25 mouse cellular contexts compared by ENCODE assay signal in genomic region chr8:54570618-54571609, GRCm38 (mm10). TPM values are rescaled to one million over a fixed set of nuclear protein-coding genes. Genes with fewer than 3 reads are reported as not detected.
DNase-seq lines count a peak whose midpoint lies in the region; ATAC-seq and TF ChIP-seq lines count a peak whose summit lies in the region.
"Had no signal": no experiment of that assay in that cellular context is flagged by ENCODE, and none has a peak within 500 bp of the region (broad histone marks: within the 10 kb centered on the region; RNA-seq: fewer than 3 reads in every experiment).

No protein-coding gene starts in this region.

- peak; percentile 46 for DNase-seq in gastrocnemius, adult 18-20 months (ENCODE audit: low spot score)
- DNase-seq in gastrocnemius, postnatal 14 days, result no peak
- DNase-seq in lung, postnatal 0 days (ENCODE audit: low spot score), result peak; percentile 34
- DNase-seq in lung, postnatal 10 days, result no peak
- DNase-seq in thymus, adult 2 months, result no peak
- DNase-seq in cerebellum, postnatal 4 days (ENCODE audit: low spot score in 2 of 2), result no peak
- DNase-seq: cerebellum, adult 11 months; kidney, adult 9 months; kidney, postnatal 4 days; liver; lung, postnatal 36 days; right cerebral cortex, adult 18-20 months had no signal

- 41% methylated on average over 15 of the region's 15 CpGs for WGBS in lung, postnatal 0 days
- 56% methylated on average over 15 of the region's 15 CpGs for WGBS in heart, embryonic 16.5 days
- WGBS in thymus, adult 2 months, result 89% methylated on average over 15 of the region's 15 CpGs

- no peak overlapping the region for H3K4me2 ChIP-seq in lung, postnatal 0 days (replicated peaks; ENCODE audit: low read depth, low read length)
- H3K4me2 ChIP-seq in heart, embryonic 16.5 days (ENCODE audit: low read depth, low read length), result peak overlapping the region; percentile 48
- H3K4me2 ChIP-seq: forebrain, embryonic 15.5 days had no signal

- no peak overlapping the region for H3K4me3 ChIP-seq in lung, postnatal 0 days (ENCODE audit: low read depth, low read length)
- peak overlapping the region; percentile 32 for H3K4me3 ChIP-seq in heart, embryonic 16.5 days (ENCODE audit: low read length)
- H3K4me3 ChIP-seq in thymus, adult 2 months (ENCODE audit: control insufficient read depth, insufficient read depth, low read length), result no peak overlapping the region
- H3K4me3 ChIP-seq: forebrain, embryonic 15.5 days; midbrain, embryonic 10.5 days had no signal

- no peak for TF ChIP-seq CTCF in lung, postnatal 0 days (IDR thresholded peaks at IDR 0.05)
- TF ChIP-seq CTCF in thymus, adult 2 months (IDR thresholded peaks at IDR 0.05; ENCODE audit: borderline replicate concordance, control insufficient read depth, extremely low read depth, insufficient read depth, low read length, poor library complexity), result no peak

- H3K9ac ChIP-seq in lung, postnatal 0 days (replicated peaks; ENCODE audit: low read depth), result no peak overlapping the region
- H3K9ac ChIP-seq in heart, embryonic 16.5 days (ENCODE audit: low read length), result peak overlapping the region; percentile 23
- H3K9ac ChIP-seq: forebrain, embryonic 15.5 days had no signal

- H3K4me1 ChIP-seq in lung, postnatal 0 days (ENCODE audit: insufficient read depth, low read depth, low read length), result no peaks in the 10 kb centered on the region
- H3K4me1 ChIP-seq in heart, embryonic 16.5 days (ENCODE audit: control insufficient read depth, insufficient read depth, low read length), result peaks cover 10% of the 10 kb centered on the region
- no peaks in the 10 kb centered on the region for H3K4me1 ChIP-seq in thymus, adult 2 months (replicated peaks; ENCODE audit: control insufficient read depth, insufficient read depth, low read length)
- H3K4me1 ChIP-seq: forebrain, embryonic 15.5 days had no signal

- intact Hi-C loops in gastrocnemius, postnatal 14 days (cut with DNase I; ENCODE audit: low total_unique reads), result no loop called here

- no peaks in the 10 kb centered on the region for H3K27me3 ChIP-seq in lung, postnatal 0 days (replicated peaks; ENCODE audit: insufficient read depth, low read length)
- no peaks in the 10 kb centered on the region for H3K27me3 ChIP-seq in heart, embryonic 16.5 days (ENCODE audit: control insufficient read depth, insufficient read depth, low read length)
- no peaks in the 10 kb centered on the region for H3K27me3 ChIP-seq in thymus, adult 2 months (ENCODE audit: control insufficient read depth, insufficient read depth, low read length)
- H3K27me3 ChIP-seq: forebrain, embryonic 15.5 days had no signal

- no peak for TF ChIP-seq EP300 in lung, postnatal 0 days (IDR thresholded peaks at IDR 0.05)

- TF ChIP-seq POLR2A in thymus, adult 2 months (IDR thresholded peaks at IDR 0.05; ENCODE audit: control insufficient read depth, extremely low read depth, insufficient read depth, low read length, poor library complexity), result no peak

- no peak overlapping the region for H3K27ac ChIP-seq in lung, postnatal 0 days (ENCODE audit: low read length)
- H3K27ac ChIP-seq in heart, embryonic 16.5 days (ENCODE audit: low read length), result peak overlapping the region; percentile 89
- H3K27ac ChIP-seq in thymus, adult 2 months (ENCODE audit: control insufficient read depth, insufficient read depth, low read length), result no peak overlapping the region
- H3K27ac ChIP-seq: forebrain, embryonic 15.5 days; hindbrain, postnatal 0 days; midbrain, embryonic 10.5 days had no signal

- H3K9me3 ChIP-seq in lung, postnatal 0 days (ENCODE audit: low read length), result no peaks in the 10 kb centered on the region
- no peaks in the 10 kb centered on the region for H3K9me3 ChIP-seq in heart, embryonic 16.5 days (replicated peaks; ENCODE audit: control insufficient read depth, low read length)
- H3K9me3 ChIP-seq: forebrain, embryonic 15.5 days; midbrain, embryonic 10.5 days had no signal

- no peaks in the 10 kb centered on the region for H3K36me3 ChIP-seq in lung, postnatal 0 days (ENCODE audit: insufficient read depth, low read length)
- H3K36me3 ChIP-seq in heart, embryonic 16.5 days (ENCODE audit: control insufficient read depth, insufficient read depth), result no peaks in the 10 kb centered on the region
- H3K36me3 ChIP-seq in thymus, adult 2 months (ENCODE audit: control insufficient read depth, insufficient read depth, low read length), result no peaks in the 10 kb centered on the region
- H3K36me3 ChIP-seq: forebrain, embryonic 15.5 days; midbrain, embryonic 10.5 days had no signal

- ATAC-seq in lung, postnatal 0 days, result peak; percentile 41; the same call in 1 of the 2 replicates
- ATAC-seq in heart, embryonic 16.5 days (replicated peaks; ENCODE audit: extremely low read depth, insufficient read depth, low FRiP score), result peak; percentile 75
- ATAC-seq in granulocyte monocyte progenitor cell, adult 5-6 weeks (replicated peaks; ENCODE audit: poor library complexity, severe bottlenecking), result no peak
- ATAC-seq: forebrain, embryonic 15.5 days; hindbrain, postnatal 0 days had no signal

RNA-seq across cellular contexts. Expression of gene Spata4, which starts 29.7 kb away (rescaled TPM):
- total RNA-seq in gastrocnemius, adult 18-20 months (2021), result not detected
- total RNA-seq in gastrocnemius, postnatal 14 days (2021), result not detected
- polyA plus RNA-seq in lung, postnatal 0 days (2015; fragmentation: Nextera tagmentation; extraction: Ambion mirVana), result not detected in 2 replicates
- polyA plus RNA-seq in heart, embryonic 16.5 days (2015; fragmentation: Nextera tagmentation; extraction: Ambion mirVana), result not detected in 2 replicates
- polyA plus RNA-seq in thymus, adult 2 months (2012; rRNA removed), result not detected in 2 replicates
- not detected in 2 replicates for total RNA-seq in granulocyte monocyte progenitor cell, adult 5-6 weeks (2014; fragmentation: Nextera tagmentation)
- not detected in 2 replicates for total RNA-seq in granulocyte monocyte progenitor cell, adult 5-6 weeks (2017)
- total RNA-seq: adrenal gland, adult 18-20 months; common myeloid progenitor, adult 5-6 weeks; ES-E14; hindbrain, postnatal 0 days; layer of hippocampus, postnatal 25 days; left cerebral cortex, postnatal 25 days; neutrophil, adult 5-6 weeks had no signal
- polyA plus RNA-seq: C2C12; midbrain, embryonic 10.5 days; spleen, adult 2 months had no signal

RNA-seq across cellular contexts. Expression of gene Spcs3, which starts 41.1 kb away (rescaled TPM):
- total RNA-seq in gastrocnemius, adult 18-20 months (2021), result 10 to 100 TPM; 24.0 to 29.4 TPM
- total RNA-seq in gastrocnemius, postnatal 14 days (2021), result 10 to 100 TPM; 18.4 to 21.9 TPM
- 38.7 and 41.8 TPM in 2 replicates for polyA plus RNA-seq in lung, postnatal 0 days (2015; fragmentation: Nextera tagmentation; extraction: Ambion mirVana)
- polyA plus RNA-seq in heart, embryonic 16.5 days (2015; fragmentation: Nextera tagmentation; extraction: Ambion mirVana), result 59.3 and 67.2 TPM in 2 replicates
- polyA plus RNA-seq in thymus, adult 2 months (2012; rRNA removed), result 14.3 and 14.4 TPM in 2 replicates
- 191 and 198 TPM in 2 replicates for total RNA-seq in granulocyte monocyte progenitor cell, adult 5-6 weeks (2014; fragmentation: Nextera tagmentation)
- total RNA-seq in granulocyte monocyte progenitor cell, adult 5-6 weeks (2017), result 170 and 209 TPM in 2 replicates

RNA-seq across cellular contexts. Expression of gene Asb5, which starts 41.5 kb away (rescaled TPM):
- total RNA-seq in gastrocnemius, adult 18-20 months (2021), result 100 to 1,000 TPM; 176 to 323 TPM
- 100 to 1,000 TPM; 107 to 130 TPM for total RNA-seq in gastrocnemius, postnatal 14 days (2021)
- 3.8 and 5.2 TPM in 2 replicates for polyA plus RNA-seq in lung, postnatal 0 days (2015; fragmentation: Nextera tagmentation; extraction: Ambion mirVana)
- 4.7 and 5.9 TPM in 2 replicates for polyA plus RNA-seq in heart, embryonic 16.5 days (2015; fragmentation: Nextera tagmentation; extraction: Ambion mirVana)
- 1.8 and 2.1 TPM in 2 replicates for polyA plus RNA-seq in thymus, adult 2 months (2012; rRNA removed)
- 3.2 TPM in 1 of 2 replicates, not detected in the other for total RNA-seq in granulocyte monocyte progenitor cell, adult 5-6 weeks (2014; fragmentation: Nextera tagmentation)
- 0.43 TPM in 1 of 2 replicates, not detected in the other for total RNA-seq in granulocyte monocyte progenitor cell, adult 5-6 weeks (2017)
- total RNA-seq: common myeloid progenitor, adult 5-6 weeks had no signal

Comparison
In these comparisons a context has a peak if more than half of its experiments do, and no peak if none do; other contexts are left out.
1. DNase-seq: peak in gastrocnemius, adult 18-20 months (single experiment) and lung, postnatal 0 days (single experiment); none in gastrocnemius, postnatal 14 days (single experiment), lung, postnatal 10 days (single experiment), thymus, adult 2 months (single experiment) and cerebellum, postnatal 4 days (0 of 2).
2. RNA of gene Spcs3, which starts 41.1 kb away (total RNA-seq): 170 to 209 TPM in granulocyte monocyte progenitor cell, adult 5-6 weeks; 24.0 to 29.4 TPM in gastrocnemius, adult 18-20 months and 18.4 to 21.9 TPM in gastrocnemius, postnatal 14 days; every median in the first group is over 4 times any median in the second.
3. RNA of gene Asb5, which starts 41.5 kb away (total RNA-seq): 176 to 323 TPM in gastrocnemius, adult 18-20 months and 107 to 130 TPM in gastrocnemius, postnatal 14 days; 0.43 to 3.2 TPM in granulocyte monocyte progenitor cell, adult 5-6 weeks; every median in the first group is over 10 times any median in the second.